Mouse (Mus musculus): ENCODE measurements around the gene Cd81. TPM values are rescaled to one million over a fixed set of nuclear protein-coding genes. Genes with fewer than 3 reads are reported as not detected.

Cd81 gene
- polyA plus RNA-seq, 2 experiments: 48.0 to 120 TPM

DNA sequence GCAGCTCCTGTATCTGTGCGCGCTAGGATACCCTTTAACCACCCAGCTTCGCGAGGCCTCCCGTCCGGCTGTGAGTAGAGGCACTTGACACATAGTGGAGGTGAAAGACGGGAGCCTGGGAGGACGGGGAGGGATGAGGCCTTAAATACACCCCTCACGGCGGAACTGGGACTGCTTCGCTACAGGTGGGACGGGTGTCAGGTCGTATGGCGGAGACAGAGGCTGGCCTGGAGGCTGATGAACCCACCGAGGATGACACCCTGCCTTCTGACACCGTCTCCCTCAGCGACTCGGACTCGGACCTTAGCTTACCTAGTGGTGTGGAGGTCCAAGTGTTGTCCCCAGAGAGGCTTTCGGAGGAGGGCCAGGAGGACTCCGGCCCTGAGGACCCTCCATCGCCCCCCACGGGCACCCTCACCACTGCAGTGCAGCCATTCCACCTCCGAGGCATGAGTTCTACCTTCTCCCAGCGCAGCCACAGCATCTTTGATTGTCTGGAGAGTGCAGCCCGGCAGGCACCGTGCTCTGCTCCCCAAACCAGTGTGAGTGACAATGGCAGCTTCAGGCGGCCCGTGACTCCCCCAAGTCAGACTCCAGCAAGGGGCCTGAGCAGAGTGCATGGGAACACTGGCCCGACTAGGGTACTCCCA lies 17.3 kb downstream of the Cd81 start:
- Histone ChIP-seq H3K27ac (peak overlapping the region; percentile 27), H3K4me1 (replicated peaks; ENCODE audit: control insufficient read depth in 2 of 2, insufficient read depth in 2 of 2, low read length in 1 of 2) (peaks cover 2 to 14% of the 10 kb centered on the region in 2 experiments; a peak in 3 of 4 replicates), H3K9ac (replicated peaks) (peak overlapping the region; percentile 87), H3K36me3 (replicated peaks; ENCODE audit: control insufficient read depth, insufficient read depth, low read depth) (peaks cover 15% of the 10 kb centered on the region), H3K4me2 (ENCODE audit: low read depth) (peak overlapping the region; percentile 96), H3K27me3 (ENCODE audit: control insufficient read depth, insufficient read depth, low read length) (no peaks in the 10 kb centered on the region), H3K4me3 (ENCODE audit: insufficient read depth in 1 of 2, low read depth in 2 of 2, low read length in 2 of 2) (peak overlapping the region; percentile 86 to 94), H3K9me3 (ENCODE audit: control insufficient read depth, low read length) (no peaks in the 10 kb centered on the region)
- 11% methylated on average over 30 of the region's 30 CpGs for WGBS (ENCODE audit: insufficient replicate concordance)
- peak; percentile 12 for ATAC-seq (ENCODE audit: insufficient read depth)
- no peak for DNase-seq (ENCODE audit: low read depth in 3 of 3, low spot score in 3 of 3)
- no peak for TF ChIP-seq CTCF (IDR thresholded peaks at IDR 0.05; ENCODE audit: low read depth)
- no peak for TF ChIP-seq EP300 (IDR thresholded peaks at IDR 0.05; ENCODE audit: low read depth)

DNA sequence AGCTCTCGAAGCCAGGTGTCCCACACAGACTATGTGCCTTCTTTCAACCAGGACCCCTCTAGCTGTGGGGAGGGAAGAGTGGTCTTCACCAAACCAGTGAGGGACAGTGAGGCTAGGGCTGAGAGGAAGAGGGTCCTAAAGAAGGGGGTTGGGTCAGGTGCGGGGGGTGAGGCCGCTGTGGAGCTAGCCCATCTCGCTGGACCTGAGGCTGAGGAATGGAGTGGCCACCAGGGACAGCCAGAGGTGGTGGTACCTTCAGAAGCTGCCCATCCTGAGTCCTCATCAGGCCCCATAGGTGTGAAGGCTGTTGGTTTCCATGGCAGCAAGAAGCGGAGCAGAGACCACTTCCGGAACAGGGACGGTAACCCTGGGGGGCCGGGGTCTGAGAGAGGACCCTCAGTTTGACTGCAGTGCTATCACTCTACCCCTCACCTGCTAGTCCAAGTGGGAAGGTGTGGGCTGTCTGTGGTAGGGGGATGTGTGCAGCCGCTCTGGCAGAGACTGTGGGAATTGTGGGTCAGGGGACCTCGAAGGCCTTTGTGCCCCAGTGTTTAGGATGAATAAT lies 18.0 kb downstream of the Cd81 start:
- H3K9ac ChIP-seq (replicated peaks): peak overlapping the region; percentile 87
- peak overlapping the region; percentile 86 to 94 for H3K4me3 ChIP-seq (ENCODE audit: insufficient read depth in 1 of 2, low read depth in 2 of 2, low read length in 2 of 2)
- no peak overlapping the region for H3K27ac ChIP-seq
- DNase-seq (ENCODE audit: low read depth in 3 of 3, low spot score in 3 of 3): no peak
- H3K9me3 ChIP-seq (ENCODE audit: control insufficient read depth, low read length): no peaks in the 10 kb centered on the region
- H3K4me2 ChIP-seq (ENCODE audit: low read depth): peak overlapping the region; percentile 96
- H3K36me3 ChIP-seq (replicated peaks; ENCODE audit: control insufficient read depth, insufficient read depth, low read depth): peaks cover 13% of the 10 kb centered on the region
- ATAC-seq (ENCODE audit: insufficient read depth): no peak
- H3K27me3 ChIP-seq (ENCODE audit: control insufficient read depth, insufficient read depth, low read length): no peaks in the 10 kb centered on the region
- 86% methylated on average over 10 of the region's 10 CpGs for WGBS (ENCODE audit: insufficient replicate concordance)
- peaks cover 2 to 14% of the 10 kb centered on the region in 2 experiments; a peak in 3 of 4 replicates for H3K4me1 ChIP-seq (replicated peaks; ENCODE audit: control insufficient read depth in 2 of 2, insufficient read depth in 2 of 2, low read length in 1 of 2)
- TF ChIP-seq CTCF (IDR thresholded peaks at IDR 0.05; ENCODE audit: low read depth) (no peak), EP300 (IDR thresholded peaks at IDR 0.05; ENCODE audit: low read depth) (no peak)

DNA sequence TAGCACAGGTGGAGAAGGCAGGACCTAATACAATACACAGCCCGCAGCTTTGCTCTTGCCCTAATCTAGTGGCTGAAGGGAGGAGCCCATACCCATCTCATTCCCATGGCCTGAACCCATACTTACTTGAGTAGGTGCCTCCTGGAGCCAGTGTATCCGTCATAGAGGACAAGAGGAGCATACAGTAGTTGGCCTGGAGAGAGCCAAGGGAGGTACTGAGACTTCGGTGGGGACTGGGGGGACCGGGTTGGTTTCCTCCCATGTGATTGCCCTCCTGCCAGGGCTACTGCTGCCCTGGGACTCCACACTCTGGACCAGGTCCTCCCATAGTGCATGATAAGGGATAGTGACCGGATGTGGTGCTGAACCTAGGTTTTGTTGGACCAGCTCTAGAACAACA lies 20.1 kb downstream of the Cd81 start:
- H3K9ac ChIP-seq (replicated peaks): no peak overlapping the region
- DNase-seq (ENCODE audit: low read depth in 3 of 3, low spot score in 3 of 3): no peak
- 64% methylated on average over 5 of the region's 5 CpGs for WGBS (ENCODE audit: insufficient replicate concordance)

DNA sequence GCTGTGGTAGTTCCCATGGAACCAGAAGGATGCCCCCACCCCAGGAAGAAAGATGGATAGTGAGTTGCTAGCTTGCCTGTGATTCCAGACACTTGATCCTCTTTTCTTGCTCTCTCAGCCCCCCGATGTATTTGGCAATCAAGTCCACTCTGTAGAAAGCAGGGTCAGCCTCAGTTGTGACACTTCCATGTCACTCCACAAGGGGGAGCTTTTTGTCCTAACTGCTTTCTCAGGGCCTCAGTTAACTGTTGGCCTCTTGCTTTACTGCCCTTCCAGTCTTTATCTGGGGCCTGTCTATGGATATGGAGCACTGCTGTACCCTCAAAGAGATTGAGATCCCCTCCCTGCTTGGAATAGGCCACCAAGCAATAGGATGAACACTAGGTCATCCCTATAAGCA lies 20.5 kb downstream of the Cd81 start:
- DNase-seq (ENCODE audit: low read depth in 3 of 3, low spot score in 3 of 3): no peak
- H3K27ac ChIP-seq: no peak overlapping the region
- H3K9me3 ChIP-seq (ENCODE audit: control insufficient read depth, low read length): no peaks in the 10 kb centered on the region
- H3K27me3 ChIP-seq (ENCODE audit: control insufficient read depth, insufficient read depth, low read length): no peaks in the 10 kb centered on the region
- no peak overlapping the region for H3K4me3 ChIP-seq (ENCODE audit: insufficient read depth in 1 of 2, low read depth in 2 of 2, low read length in 2 of 2)
- no peak for ATAC-seq (ENCODE audit: insufficient read depth)
- WGBS (ENCODE audit: insufficient replicate concordance): 62% methylated on average over 1 of the region's 1 CpGs
- TF ChIP-seq CTCF (IDR thresholded peaks at IDR 0.05; ENCODE audit: low read depth) (peak; percentile 80), EP300 (IDR thresholded peaks at IDR 0.05; ENCODE audit: low read depth) (no peak)
- no peak overlapping the region for H3K9ac ChIP-seq (replicated peaks)
- no peaks in the 10 kb centered on the region for H3K36me3 ChIP-seq (replicated peaks; ENCODE audit: control insufficient read depth, insufficient read depth, low read depth)
- peaks cover 2 to 13% of the 10 kb centered on the region in 2 experiments; a peak in 3 of 4 replicates for H3K4me1 ChIP-seq (replicated peaks; ENCODE audit: control insufficient read depth in 2 of 2, insufficient read depth in 2 of 2, low read length in 1 of 2)
- no peak overlapping the region for H3K4me2 ChIP-seq (ENCODE audit: low read depth)

More for the DNA sequence above, 20.1 kb downstream of the Cd81 start:
- no peak overlapping the region for H3K4me3 ChIP-seq (ENCODE audit: insufficient read depth in 1 of 2, low read depth in 2 of 2, low read length in 2 of 2)
- H3K36me3 ChIP-seq (replicated peaks; ENCODE audit: control insufficient read depth, insufficient read depth, low read depth): no peaks in the 10 kb centered on the region
- no peak overlapping the region for H3K27ac ChIP-seq
- no peaks in the 10 kb centered on the region for H3K27me3 ChIP-seq (ENCODE audit: control insufficient read depth, insufficient read depth, low read length)
- TF ChIP-seq EP300 (IDR thresholded peaks at IDR 0.05; ENCODE audit: low read depth): no peak
- no peak for ATAC-seq (ENCODE audit: insufficient read depth)
- no peak overlapping the region for H3K4me2 ChIP-seq (ENCODE audit: low read depth)
- peaks cover 2 to 14% of the 10 kb centered on the region in 2 experiments; a peak in 3 of 4 replicates for H3K4me1 ChIP-seq (replicated peaks; ENCODE audit: control insufficient read depth in 2 of 2, insufficient read depth in 2 of 2, low read length in 1 of 2)
- no peaks in the 10 kb centered on the region for H3K9me3 ChIP-seq (ENCODE audit: control insufficient read depth, low read length)

DNA sequence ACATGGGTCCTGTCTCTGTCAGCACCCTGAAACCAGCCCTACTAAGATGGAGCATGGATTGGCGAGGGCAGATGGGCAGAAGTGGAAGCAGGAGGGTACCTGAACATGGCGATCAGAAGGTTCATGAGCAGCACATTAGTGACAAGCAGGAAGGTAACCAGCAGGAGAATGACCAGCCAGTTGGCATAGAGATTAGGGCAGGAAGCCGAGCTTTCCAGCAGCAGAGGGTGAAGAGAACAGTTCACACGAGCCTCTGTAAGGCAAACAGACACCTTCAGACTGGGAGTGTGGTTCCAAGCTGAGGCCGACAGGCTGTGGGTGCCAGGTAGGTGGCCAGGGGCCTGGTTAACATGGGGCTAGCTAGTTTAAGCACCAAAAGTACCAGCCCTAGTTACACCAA lies 22.9 kb downstream of the Cd81 start:
- H3K9me3 ChIP-seq (ENCODE audit: control insufficient read depth, low read length): no peaks in the 10 kb centered on the region
- TF ChIP-seq CTCF (IDR thresholded peaks at IDR 0.05; ENCODE audit: low read depth) (no peak), EP300 (IDR thresholded peaks at IDR 0.05; ENCODE audit: low read depth) (no peak)

More for the DNA sequence above, 22.9 kb downstream of the Cd81 start:
- H3K27ac ChIP-seq: no peak overlapping the region
- no peaks in the 10 kb centered on the region for H3K27me3 ChIP-seq (ENCODE audit: control insufficient read depth, insufficient read depth, low read length)
- H3K4me3 ChIP-seq (ENCODE audit: insufficient read depth in 1 of 2, low read depth in 2 of 2, low read length in 2 of 2): no peak overlapping the region
- ATAC-seq (ENCODE audit: insufficient read depth): no peak
- 55% methylated on average over 5 of the region's 5 CpGs for WGBS (ENCODE audit: insufficient replicate concordance)
- H3K9ac ChIP-seq (replicated peaks): no peak overlapping the region
- H3K36me3 ChIP-seq (replicated peaks; ENCODE audit: control insufficient read depth, insufficient read depth, low read depth): no peaks in the 10 kb centered on the region
- H3K4me1 ChIP-seq (replicated peaks; ENCODE audit: control insufficient read depth in 2 of 2, insufficient read depth in 2 of 2, low read length in 1 of 2): peaks cover 0 to 3% of the 10 kb centered on the region in 2 experiments; a peak in 2 of 4 replicates
- H3K4me2 ChIP-seq (ENCODE audit: low read depth): no peak overlapping the region
- DNase-seq (ENCODE audit: low read depth in 3 of 3, low spot score in 3 of 3): no peak
